Mouse (Mus musculus) midbrain, embryonic 12.5 days (tissue): ENCODE results near the gene Snai1. TPM values are rescaled to one million over a fixed set of nuclear protein-coding genes. Genes with fewer than 3 reads are reported as not detected.

Experiments
- ATAC-seq: fragments of 200-750 bp; cut with Nextera tagmentation; 2 replicates; pipeline ENCODE4 v1.8.0; 2017; ENCODE audit warnings: low read depth, moderate TSS enrichment, moderate library complexity; ENCODE audit not compliant: low FRiP score
- H3K27ac ChIP-seq: fragments of 300-500 bp; sonication (generic); replicated peaks from 2 replicates; pipeline ENCODE4 v1.5.1; 2016; ENCODE audit warnings: mild to moderate bottlenecking
- H3K27me3 ChIP-seq: fragments of 300-500 bp; sonication (generic); 2 replicates; pipeline ENCODE4 v1.6.1; 2016; ENCODE audit warnings: mild to moderate bottlenecking
- H3K36me3 ChIP-seq: fragments of 300-500 bp; sonication (generic); 2 replicates; pipeline ENCODE4 v1.6.1; 2016
- H3K4me1 ChIP-seq: fragments of 300-500 bp; sonication (generic); 2 replicates; pipeline ENCODE4 v1.6.1; 2016
- H3K4me2 ChIP-seq: fragments of 300-500 bp; sonication (generic); replicated peaks from 2 replicates; pipeline ENCODE4 v1.6.1; 2016; ENCODE audit warnings: mild to moderate bottlenecking, moderate library complexity
- H3K4me3 ChIP-seq: fragments of 300-500 bp; sonication (generic); 2 replicates; pipeline ENCODE4 v1.5.1; 2016; ENCODE audit warnings: mild to moderate bottlenecking
- H3K9ac ChIP-seq: fragments of 300-500 bp; sonication (generic); replicated peaks from 2 replicates; pipeline ENCODE4 v1.6.1; 2016; ENCODE audit warnings: mild to moderate bottlenecking, moderate library complexity
- H3K9me3 ChIP-seq: fragments of 300-500 bp; sonication (generic); 2 replicates; pipeline ENCODE4 v1.6.1; 2016; ENCODE audit warnings: mild to moderate bottlenecking
- WGBS: fragments of 180-500 bp; shearing (Covaris S2); methylation state at CpG from one replicate; pipeline ENCODE4 v1.1.7; 2016; 5-methylcytosine and 5-hydroxymethylcytosine counted together
- polyA plus RNA-seq: library from polyadenylated mRNA; unstranded; fragments of >200 nt; fragmentation: Nextera tagmentation; extraction: Ambion mirVana; gene quantifications from 2 replicates; pipeline ENCODE4 v1.2.1, GENCODE M21; 2016

The Snai1 gene
- polyA plus RNA-seq, 1 experiment from 2014 or later: 24.6 TPM

DNA sequence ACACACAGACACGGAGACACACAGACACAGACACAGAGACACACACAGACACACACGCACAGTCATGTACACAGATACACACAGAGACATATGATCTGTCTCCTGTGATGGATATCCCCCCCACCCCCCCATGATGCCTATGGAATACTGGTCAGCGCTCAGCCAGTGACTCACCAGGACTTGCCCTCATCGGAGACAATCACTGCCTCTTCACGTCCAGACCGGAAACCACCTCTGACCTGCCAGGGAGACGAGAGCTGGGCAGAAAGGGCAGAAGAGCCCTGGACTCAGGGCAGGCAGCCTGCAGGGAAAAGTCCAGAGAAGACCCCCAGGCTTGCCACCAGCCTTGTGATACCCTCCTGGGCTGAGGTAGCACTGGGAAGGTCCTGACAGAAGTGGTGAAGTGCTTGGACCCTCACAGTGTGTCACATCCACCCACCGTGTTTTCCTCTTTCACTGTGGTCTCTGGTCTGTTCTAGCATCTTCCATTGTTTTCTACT, 38.2 kb downstream of the Snai1 start:
- no peak overlapping the region for H3K4me2 ChIP-seq
- WGBS: 85% methylated on average over 8 of the region's 8 CpGs

DNA sequence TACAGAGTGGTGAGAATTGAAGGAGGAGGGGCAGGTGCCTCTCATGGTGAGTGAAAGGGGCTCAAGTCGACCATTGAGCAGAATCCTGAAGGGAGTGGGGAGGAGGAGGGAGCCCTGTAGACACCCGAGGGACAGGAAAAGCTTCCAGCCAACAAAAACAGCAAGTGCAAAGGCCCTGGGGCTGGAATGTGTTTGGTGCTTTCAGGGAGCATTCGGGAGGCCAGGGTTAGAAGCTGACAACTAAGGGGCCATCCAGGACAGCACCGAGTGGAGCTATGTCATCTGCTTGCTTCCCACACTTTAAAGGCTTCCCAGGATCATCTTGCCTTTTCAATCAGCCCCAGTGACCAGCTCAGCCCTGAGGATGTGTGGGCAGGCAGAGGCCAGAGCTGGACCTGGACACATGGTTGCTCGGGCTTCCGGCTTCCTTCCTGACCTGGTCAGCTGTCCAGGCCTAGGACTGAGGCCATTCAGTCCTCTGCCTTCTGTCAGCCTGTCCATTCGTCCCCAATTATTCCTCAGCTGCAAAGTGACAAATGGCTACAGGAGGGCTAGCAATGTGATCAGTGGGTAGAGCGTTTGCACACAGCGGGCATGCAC, 39.3 kb downstream of the Snai1 start:
- H3K4me2 ChIP-seq: no peak overlapping the region
- no peak for ATAC-seq
- no peaks in the 10 kb centered on the region for H3K9me3 ChIP-seq
- no peaks in the 10 kb centered on the region for H3K36me3 ChIP-seq
- H3K9ac ChIP-seq: no peak overlapping the region
- 67% methylated on average over 9 of the region's 9 CpGs for WGBS
- no peak overlapping the region for H3K4me3 ChIP-seq
- H3K27ac ChIP-seq: no peak overlapping the region
- H3K27me3 ChIP-seq: no peaks in the 10 kb centered on the region
- peaks cover 6% of the 10 kb centered on the region; the same call in 1 of the 2 replicates for H3K4me1 ChIP-seq

More for the DNA sequence above, 38.2 kb downstream of the Snai1 start:
- Histone ChIP-seq H3K27me3 (no peaks in the 10 kb centered on the region), H3K9me3 (no peaks in the 10 kb centered on the region), H3K4me3 (no peak overlapping the region), H3K9ac (no peak overlapping the region), H3K36me3 (no peaks in the 10 kb centered on the region), H3K27ac (no peak overlapping the region), H3K4me1 (peaks cover 6% of the 10 kb centered on the region; the same call in 1 of the 2 replicates)
- no peak for ATAC-seq

DNA sequence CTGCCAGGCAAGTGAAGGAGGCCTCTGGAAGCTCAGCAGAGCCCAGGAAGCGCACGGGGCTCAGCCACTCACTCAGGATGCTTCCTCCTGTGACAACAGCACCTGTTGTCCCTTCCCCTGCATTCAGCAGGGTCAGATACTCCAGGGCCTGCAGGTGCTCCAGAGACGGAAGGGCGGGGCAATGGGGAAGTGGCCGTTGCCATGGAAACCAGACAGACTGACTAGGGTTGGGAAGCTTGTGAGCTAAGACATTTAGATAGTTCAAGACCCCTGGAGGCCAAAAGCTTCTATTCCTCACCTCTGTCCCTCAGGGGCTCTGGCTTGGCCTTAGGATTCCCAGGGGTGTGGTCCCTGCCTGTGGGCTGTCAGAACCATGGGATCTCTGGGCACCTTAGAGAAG, 40.5 kb downstream of the Snai1 start:
- H3K9me3 ChIP-seq: no peaks in the 10 kb centered on the region
- 38% methylated on average over 5 of the region's 5 CpGs for WGBS
- H3K36me3 ChIP-seq: no peaks in the 10 kb centered on the region
- H3K27me3 ChIP-seq: no peaks in the 10 kb centered on the region
- H3K27ac ChIP-seq: no peak overlapping the region
- no peak overlapping the region for H3K4me2 ChIP-seq
- ATAC-seq: no peak
- no peak overlapping the region for H3K9ac ChIP-seq
- H3K4me3 ChIP-seq: no peak overlapping the region
- peaks cover 13% of the 10 kb centered on the region for H3K4me1 ChIP-seq

DNA sequence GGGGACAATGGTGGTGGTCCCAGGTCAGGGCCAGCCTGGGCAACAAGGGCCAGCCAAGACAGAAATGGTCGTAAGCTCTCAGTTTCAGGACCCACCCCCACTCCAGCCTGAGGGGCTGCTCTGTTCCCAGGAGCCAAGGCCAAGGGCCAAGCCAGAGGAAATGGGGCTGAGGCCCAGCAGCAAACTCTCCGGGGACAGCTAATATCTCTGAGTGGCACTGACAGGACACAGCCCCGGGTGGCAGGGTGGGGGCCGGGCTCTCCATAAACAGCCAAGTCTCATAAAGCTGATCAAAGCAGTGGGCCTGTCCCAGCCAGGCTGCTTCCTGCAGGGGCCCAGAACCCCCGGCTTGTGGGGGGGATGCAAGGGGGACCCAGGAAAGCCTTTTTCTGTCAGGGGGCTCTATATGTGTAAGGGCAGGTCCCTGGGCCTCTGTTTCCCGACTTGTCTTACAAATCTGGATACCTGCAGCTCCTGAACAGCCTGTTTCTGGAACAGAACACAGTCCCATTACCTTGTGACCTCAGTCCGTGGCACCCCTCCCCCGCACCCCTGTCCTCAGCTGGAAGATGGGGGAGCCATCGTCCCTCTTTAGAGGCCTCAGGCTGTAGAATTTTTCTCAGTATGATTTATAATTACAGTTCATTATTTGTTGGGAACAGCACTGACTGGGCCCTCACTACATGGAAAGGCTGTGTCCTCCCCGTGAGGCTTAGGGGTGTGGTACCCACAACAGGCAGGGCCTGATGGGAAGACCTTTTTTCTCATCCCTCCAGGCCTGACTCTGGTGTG, 45.4 kb downstream of the Snai1 start:
- no peaks in the 10 kb centered on the region for H3K27me3 ChIP-seq
- 52% methylated on average over 10 of the region's 10 CpGs for WGBS
- H3K9me3 ChIP-seq: no peaks in the 10 kb centered on the region
- peaks cover 19% of the 10 kb centered on the region for H3K4me1 ChIP-seq
- no peak overlapping the region for H3K4me3 ChIP-seq
- H3K27ac ChIP-seq: 0 out of 2 replicates have a peak overlapping the region, but pooled peaks have one; percentile 1
- no peak overlapping the region for H3K4me2 ChIP-seq
- no peak for ATAC-seq
- H3K9ac ChIP-seq: 0 out of 2 replicates have a peak overlapping the region, but pooled peaks have one; percentile 20
- no peaks in the 10 kb centered on the region for H3K36me3 ChIP-seq

DNA sequence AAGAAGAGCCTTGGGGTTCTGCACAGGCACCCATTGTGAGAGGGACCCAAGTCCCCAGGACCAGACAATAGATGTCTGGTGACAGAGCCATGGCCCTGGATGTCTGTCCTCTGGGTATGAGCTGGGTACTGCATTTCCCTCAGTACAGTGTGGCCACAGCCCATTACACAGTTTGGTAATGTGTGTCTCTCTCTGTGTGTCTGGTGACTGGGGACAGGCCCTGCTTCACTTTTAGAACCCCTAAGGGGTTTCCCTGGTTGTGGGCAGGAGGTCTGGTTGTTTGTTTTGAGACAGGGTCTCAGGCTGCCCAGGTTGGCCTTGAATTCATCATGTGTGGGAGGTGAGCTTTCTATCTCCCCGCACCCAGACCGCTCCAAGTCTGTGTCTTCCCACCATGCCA, 47.3 kb downstream of the Snai1 start:
- no peak for ATAC-seq
- WGBS: 95% methylated on average over 2 of the region's 2 CpGs
- H3K4me2 ChIP-seq: no peak overlapping the region
- peaks cover 11% of the 10 kb centered on the region; the same call in 1 of the 2 replicates for H3K27me3 ChIP-seq
- H3K36me3 ChIP-seq: no peaks in the 10 kb centered on the region
- H3K9me3 ChIP-seq: no peaks in the 10 kb centered on the region
- H3K4me1 ChIP-seq: peaks cover 24% of the 10 kb centered on the region
- no peak overlapping the region for H3K27ac ChIP-seq
- H3K4me3 ChIP-seq: no peak overlapping the region
- no peak overlapping the region for H3K9ac ChIP-seq

DNA sequence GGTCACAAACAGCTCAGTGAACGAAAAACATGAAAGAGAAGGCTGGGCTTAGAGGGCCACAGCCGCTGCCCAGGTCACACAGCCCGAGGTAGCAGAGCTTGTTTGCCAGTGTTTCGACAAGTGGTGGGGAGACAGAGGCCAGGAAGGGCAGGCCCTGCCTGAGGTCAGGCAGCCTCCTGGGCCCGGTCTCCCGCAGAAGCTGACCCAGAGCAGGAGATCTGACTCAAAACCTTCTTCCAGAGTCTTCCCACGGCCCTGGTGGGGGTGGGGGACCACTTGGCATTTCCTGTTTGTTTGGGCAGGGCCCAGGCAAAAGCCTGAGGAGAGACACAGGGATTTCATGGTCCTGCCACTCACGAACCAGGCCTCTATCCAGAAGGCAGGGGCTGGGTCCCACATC, 48.0 kb downstream of the Snai1 start:
- Histone ChIP-seq H3K27ac (0 out of 2 replicates have a peak overlapping the region, but pooled peaks have one; percentile 15), H3K4me3 (no peak overlapping the region), H3K4me1 (peaks cover 24% of the 10 kb centered on the region), H3K9ac (no peak overlapping the region), H3K36me3 (no peaks in the 10 kb centered on the region), H3K4me2 (no peak overlapping the region), H3K27me3 (peaks cover 11% of the 10 kb centered on the region; the same call in 1 of the 2 replicates), H3K9me3 (no peaks in the 10 kb centered on the region)
- no peak for ATAC-seq
- 22% methylated on average over 8 of the region's 8 CpGs for WGBS

DNA sequence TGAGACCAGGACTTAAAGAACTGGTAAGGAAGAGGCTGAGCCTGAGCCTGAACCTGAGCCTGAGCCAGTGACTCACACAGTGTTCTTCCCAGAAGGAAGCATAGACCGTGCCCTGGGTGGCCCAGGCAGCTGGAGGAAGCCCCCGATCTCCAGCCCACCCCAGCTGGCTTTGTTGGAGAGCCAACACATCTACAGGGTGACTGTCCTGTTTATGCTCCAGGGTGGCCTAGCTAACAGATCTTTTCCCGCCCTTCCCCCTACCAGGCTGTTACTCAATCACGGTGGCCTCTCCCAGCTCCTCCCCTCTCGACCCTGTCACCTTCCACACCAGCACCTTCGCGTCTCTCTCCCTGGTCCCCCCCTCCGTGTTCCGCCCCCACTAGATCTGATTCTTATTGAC, 49.0 kb downstream of the Snai1 start:
- H3K4me2 ChIP-seq: no peak overlapping the region
- H3K27ac ChIP-seq: no peak overlapping the region
- H3K9me3 ChIP-seq: no peaks in the 10 kb centered on the region
- peaks cover 11% of the 10 kb centered on the region; the same call in 1 of the 2 replicates for H3K27me3 ChIP-seq
- ATAC-seq: no peak
- H3K4me1 ChIP-seq: peaks cover 24% of the 10 kb centered on the region
- 26% methylated on average over 9 of the region's 9 CpGs for WGBS
- no peak overlapping the region for H3K9ac ChIP-seq
- no peak overlapping the region for H3K4me3 ChIP-seq
- H3K36me3 ChIP-seq: no peaks in the 10 kb centered on the region

DNA sequence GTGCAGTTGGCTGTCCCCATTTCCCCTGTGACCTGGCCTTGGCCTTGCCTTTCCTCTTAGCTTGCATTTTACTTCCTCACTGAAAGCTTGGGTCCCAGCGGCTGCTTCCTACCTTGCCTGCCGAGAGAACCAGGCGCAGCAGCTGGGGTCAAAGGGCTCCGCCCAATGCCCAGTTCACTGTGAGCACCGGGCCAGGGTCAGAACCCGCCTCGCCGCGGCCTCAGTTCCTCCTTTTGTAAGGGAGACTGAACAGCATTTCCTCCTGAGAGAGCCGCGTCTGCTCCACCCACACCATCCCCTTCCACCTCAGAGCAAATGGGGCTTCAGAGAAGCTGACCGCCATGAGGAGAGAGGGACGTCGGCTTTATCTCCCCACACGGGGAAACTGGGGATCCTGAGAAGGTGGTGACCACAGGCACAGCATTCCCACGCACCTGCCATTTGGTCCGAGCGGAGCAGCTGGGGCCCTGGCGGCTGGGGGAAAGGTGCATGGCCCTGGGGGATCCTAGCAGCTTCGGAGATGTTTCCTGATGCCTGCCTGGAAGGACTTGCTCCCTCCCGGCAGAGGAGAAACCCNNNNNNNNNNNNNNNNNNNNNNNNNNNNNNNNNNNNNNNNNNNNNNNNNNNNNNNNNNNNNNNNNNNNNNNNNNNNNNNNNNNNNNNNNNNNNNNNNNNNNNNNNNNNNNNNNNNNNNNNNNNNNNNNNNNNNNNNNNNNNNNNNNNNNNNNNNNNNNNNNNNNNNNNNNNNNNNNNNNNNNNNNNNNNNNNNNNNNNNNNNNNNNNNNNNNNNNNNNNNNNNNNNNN, 51.0 kb downstream of the Snai1 start:
- no peak for ATAC-seq
- Histone ChIP-seq H3K9me3 (no peaks in the 10 kb centered on the region), H3K4me1 (peaks cover 15% of the 10 kb centered on the region; the same call in 1 of the 2 replicates), H3K27ac (no peak overlapping the region), H3K9ac (no peak overlapping the region), H3K4me3 (no peak overlapping the region), H3K36me3 (no peaks in the 10 kb centered on the region), H3K27me3 (peaks cover 11% of the 10 kb centered on the region; the same call in 1 of the 2 replicates), H3K4me2 (peak overlapping the region; percentile 7; the same call in 1 of the 2 replicates)
- 16% methylated on average over 21 of the region's 21 CpGs for WGBS

Other genes starting within 250 kb of the Snai1 start
- gene B4galt5, start 189.0 kb upstream of the Snai1 start, polyA plus RNA-seq: 12.7 and 12.9 TPM in 2 replicates
- gene Slc9a8, start 116.5 kb upstream of the Snai1 start, polyA plus RNA-seq: 26.1 and 27.5 TPM in 2 replicates
- gene Rnf114, start 45.5 kb upstream of the Snai1 start, polyA plus RNA-seq: 135 and 137 TPM in 2 replicates
- gene Spata2, start 45.3 kb upstream of the Snai1 start, polyA plus RNA-seq: 21.3 and 23.6 TPM in 2 replicates
- 297 and 322 TPM in 2 replicates for gene Ube2v1, start 93.9 kb downstream of the Snai1 start, polyA plus RNA-seq
- gene Gm20431, start 123.3 kb downstream of the Snai1 start, polyA plus RNA-seq: 9.1 and 9.7 TPM in 2 replicates
- 2.7 and 3.1 TPM in 2 replicates for gene Cebpb, start 150.7 kb downstream of the Snai1 start, polyA plus RNA-seq
- gene Tmem189, start 151.6 kb downstream of the Snai1 start, polyA plus RNA-seq: 33.6 and 36.5 TPM in 2 replicates